Mouse (Mus musculus) lung, postnatal 0 days (tissue): Measurements from ENCODE around the gene Commd3. TPM values are rescaled to one million over a fixed set of nuclear protein-coding genes. Genes with fewer than 3 reads are reported as not detected.

ENCODE experiments used
- ATAC-seq: fragments of 200-750 bp; cut with Nextera tagmentation; 2 replicates; pipeline ENCODE4 v1.8.0; 2017; ENCODE audit warnings: moderate library complexity
- DNase-seq: peaks from one replicate; pipeline ENCODE4 v3.0.0-alpha.2; 2016; ENCODE audit warnings: low spot score
- H3K27ac ChIP-seq: fragments of 300-500 bp; sonication (generic); 2 replicates; pipeline ENCODE4 v1.5.1; 2014; ENCODE audit warnings: antibody characterized with exemption, mild to moderate bottlenecking, low read length, mixed read lengths
- H3K27me3 ChIP-seq: fragments of 300-500 bp; sonication (generic); replicated peaks from 2 replicates; pipeline ENCODE4 v1.6.1; 2014; ENCODE audit warnings: low read length, mixed read lengths; ENCODE audit not compliant: insufficient read depth
- H3K36me3 ChIP-seq: fragments of 300-500 bp; sonication (generic); 2 replicates; pipeline ENCODE4 v1.6.1; 2014; ENCODE audit warnings: low read length, mixed read lengths; ENCODE audit not compliant: insufficient read depth
- H3K4me1 ChIP-seq: fragments of 300-500 bp; sonication (generic); 2 replicates; pipeline ENCODE4 v1.6.1; 2014; ENCODE audit warnings: antibody characterized with exemption, low read depth, low read length, mixed read lengths; ENCODE audit not compliant: insufficient read depth
- H3K4me2 ChIP-seq: fragments of 300-500 bp; sonication (generic); replicated peaks from 2 replicates; pipeline ENCODE4 v1.6.1; 2014; ENCODE audit warnings: low read depth, mild to moderate bottlenecking, low read length, moderate library complexity, mixed read lengths
- H3K4me3 ChIP-seq: fragments of 300-500 bp; sonication (generic); 2 replicates; pipeline ENCODE4 v1.5.1; 2014; ENCODE audit warnings: low read depth, low read length
- H3K9ac ChIP-seq: fragments of 300-500 bp; sonication (generic); replicated peaks from 2 replicates; pipeline ENCODE4 v1.6.1; 2014; ENCODE audit warnings: low read depth, mild to moderate bottlenecking
- H3K9me3 ChIP-seq: fragments of 300-500 bp; sonication (generic); 2 replicates; pipeline ENCODE4 v1.6.1; 2016; ENCODE audit warnings: low read length, mixed read lengths
- CTCF ChIP-seq: IDR thresholded peaks from 2 replicates; pipeline ENCODE4 v1.5.1; 2016; ENCODE audit warnings: antibody characterized with exemption, mild to moderate bottlenecking
- EP300 ChIP-seq: IDR thresholded peaks from 2 replicates; pipeline ENCODE4 v1.6.1; 2016; ENCODE audit warnings: antibody characterized with exemption, mild to moderate bottlenecking, control low read depth
- WGBS: fragments of 180-500 bp; shearing (Covaris S2); extraction: QIAGEN DNeasy Blood & Tissue Kit; methylation state at CpG from one replicate; pipeline ENCODE4 v1.1.7; 2014; 5-methylcytosine and 5-hydroxymethylcytosine counted together
- polyA plus RNA-seq: library from polyadenylated mRNA; unstranded; fragments of >200 nt; fragmentation: Nextera tagmentation; extraction: Ambion mirVana; gene quantifications from 2 replicates; pipeline ENCODE4 v1.2.1, GENCODE M21; 2015

Commd3 gene
- 175 and 184 TPM in 2 replicates for polyA plus RNA-seq

DNA sequence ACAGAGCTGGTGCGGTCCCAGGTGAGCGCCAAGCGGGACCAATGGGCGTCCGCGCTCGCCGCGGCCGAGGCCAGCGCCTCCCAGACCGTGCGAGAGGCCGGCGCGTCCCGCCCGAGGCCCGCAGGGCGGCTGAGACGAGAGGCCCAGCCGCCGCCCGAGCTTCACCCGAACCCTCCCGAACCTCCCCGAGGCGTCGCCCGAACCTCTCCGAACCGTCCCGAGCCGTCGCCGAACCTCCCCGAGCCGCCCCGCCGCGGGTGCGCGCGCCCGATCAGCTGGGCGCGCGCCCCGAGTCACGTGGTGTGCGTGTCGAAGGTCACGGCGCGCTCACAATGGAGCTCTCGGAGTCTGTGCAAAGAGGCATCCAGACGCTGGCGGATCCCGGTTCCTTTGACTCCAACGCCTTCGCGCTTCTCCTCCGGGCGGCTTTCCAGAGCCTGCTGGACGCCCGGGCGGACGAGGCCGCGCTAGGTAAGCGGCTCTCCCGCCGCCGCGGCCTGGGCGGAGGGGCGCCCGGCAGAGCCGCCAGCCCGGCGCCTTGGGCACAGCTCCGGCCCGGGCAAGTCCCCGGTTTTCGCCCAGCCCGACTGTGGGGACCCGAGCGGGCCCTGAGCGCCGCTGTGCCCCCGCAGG lies at the start of gene Commd3:
Gene Commd3, plus strand, starts transcription at position 252 of the 633 bp plus-strand sequence.
- Histone ChIP-seq H3K27ac (peak within 1 kb of the TSS; percentile 95), H3K4me3 (peak within 1 kb of the TSS; percentile 81), H3K4me2 (peak within 1 kb of the TSS; percentile 84), H3K4me1 (no peaks in the 10 kb centered on the region), H3K9ac (peak within 1 kb of the TSS; percentile 96), H3K36me3 (no peaks in the 10 kb centered on the region), H3K27me3 (no peaks in the 10 kb centered on the region), H3K9me3 (no peaks in the 10 kb centered on the region)
- ATAC-seq (peak; percentile 91), DNase-seq (peak; percentile 96)
- TF ChIP-seq CTCF, result no peak
- no peak for TF ChIP-seq EP300
- under 1% methylated on average over 62 of the region's 91 CpGs for WGBS

DNA sequence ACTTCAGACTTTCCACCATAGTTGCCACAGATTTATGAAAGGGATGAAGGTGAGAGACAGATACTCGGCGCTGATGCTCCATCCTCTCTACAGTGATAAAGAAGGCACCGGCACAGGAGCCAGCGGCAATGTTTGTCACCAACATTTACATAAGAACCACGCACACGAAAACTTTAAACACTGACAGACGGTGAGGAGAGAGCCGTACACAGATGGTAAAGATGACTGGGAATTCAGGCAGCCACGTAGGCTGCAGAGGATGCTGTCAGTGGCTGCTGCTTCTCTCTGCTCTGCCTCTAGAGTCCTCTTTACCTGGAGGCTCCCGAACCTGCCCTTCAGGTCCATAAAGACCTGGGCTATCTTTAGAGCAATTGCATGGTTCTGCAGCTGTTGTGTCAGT lies 49.0 kb upstream of the Commd3 start:
- no peaks in the 10 kb centered on the region for H3K36me3 ChIP-seq
- H3K4me1 ChIP-seq, result no peaks in the 10 kb centered on the region
- H3K4me3 ChIP-seq, result no peak overlapping the region
- H3K4me2 ChIP-seq, result no peak overlapping the region
- no peak overlapping the region for H3K9ac ChIP-seq
- 61% methylated on average over 10 of the region's 10 CpGs for WGBS
- H3K27me3 ChIP-seq, result no peaks in the 10 kb centered on the region; the same call in 1 of the 2 replicates
- DNase-seq (no peak), ATAC-seq (no peak)
- H3K27ac ChIP-seq, result no peak overlapping the region
- TF ChIP-seq EP300, result no peak
- no peak for TF ChIP-seq CTCF
- no peaks in the 10 kb centered on the region for H3K9me3 ChIP-seq

DNA sequence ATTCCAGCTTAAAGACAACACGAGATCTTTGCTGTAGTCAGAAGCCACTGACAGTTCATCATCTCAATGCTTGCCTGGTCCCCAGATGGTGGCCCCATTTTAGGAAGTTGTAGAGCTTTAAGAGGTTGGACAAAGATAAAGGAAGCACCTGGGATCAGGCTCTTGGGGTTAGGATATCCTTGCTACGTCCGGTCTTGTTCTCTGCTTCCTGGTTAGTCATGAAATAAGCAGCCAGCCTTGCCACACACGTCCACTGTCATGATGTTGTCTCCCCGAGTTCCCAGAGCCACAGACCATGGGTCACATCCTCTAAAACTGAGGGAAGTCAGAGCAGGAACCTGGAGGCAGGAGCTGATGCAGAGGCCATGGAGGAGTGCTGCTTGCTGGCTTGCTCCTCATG lies 41.6 kb upstream of the Commd3 start:
- Histone ChIP-seq H3K27me3 (no peaks in the 10 kb centered on the region), H3K4me3 (no peak overlapping the region), H3K36me3 (no peaks in the 10 kb centered on the region), H3K27ac (no peak overlapping the region), H3K4me1 (no peaks in the 10 kb centered on the region), H3K9me3 (no peaks in the 10 kb centered on the region), H3K4me2 (no peak overlapping the region), H3K9ac (no peak overlapping the region)
- WGBS, result 53% methylated on average over 5 of the region's 5 CpGs
- TF ChIP-seq EP300 (no peak), CTCF (no peak)
- no peak for ATAC-seq
- no peak for DNase-seq

DNA sequence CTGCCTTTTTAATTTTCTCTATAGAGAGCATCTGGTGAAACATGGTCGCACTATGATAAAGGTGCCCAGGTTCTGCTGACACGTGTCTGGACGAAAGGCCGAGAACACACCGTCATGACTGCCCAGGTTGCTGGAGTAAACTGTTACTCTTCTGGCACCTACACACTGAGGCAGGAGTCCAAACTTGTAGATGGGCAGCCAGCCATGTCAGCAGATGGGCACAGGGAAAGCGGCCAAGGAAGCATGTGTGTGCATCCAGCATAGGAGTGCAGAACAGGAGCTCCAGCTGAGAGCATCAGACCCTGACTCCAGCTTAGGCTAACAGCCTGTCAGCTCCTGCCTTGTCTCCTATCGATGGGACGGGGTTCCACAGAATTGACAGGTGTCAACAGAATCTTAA lies 37.1 kb upstream of the Commd3 start:
- Histone ChIP-seq H3K4me3 (no peak overlapping the region), H3K27me3 (no peaks in the 10 kb centered on the region), H3K9ac (no peak overlapping the region), H3K4me1 (no peaks in the 10 kb centered on the region), H3K4me2 (no peak overlapping the region), H3K36me3 (no peaks in the 10 kb centered on the region), H3K9me3 (no peaks in the 10 kb centered on the region), H3K27ac (no peak overlapping the region)
- DNase-seq (no peak), ATAC-seq (no peak)
- WGBS, result 84% methylated on average over 8 of the region's 8 CpGs
- TF ChIP-seq EP300, result no peak
- no peak for TF ChIP-seq CTCF

DNA sequence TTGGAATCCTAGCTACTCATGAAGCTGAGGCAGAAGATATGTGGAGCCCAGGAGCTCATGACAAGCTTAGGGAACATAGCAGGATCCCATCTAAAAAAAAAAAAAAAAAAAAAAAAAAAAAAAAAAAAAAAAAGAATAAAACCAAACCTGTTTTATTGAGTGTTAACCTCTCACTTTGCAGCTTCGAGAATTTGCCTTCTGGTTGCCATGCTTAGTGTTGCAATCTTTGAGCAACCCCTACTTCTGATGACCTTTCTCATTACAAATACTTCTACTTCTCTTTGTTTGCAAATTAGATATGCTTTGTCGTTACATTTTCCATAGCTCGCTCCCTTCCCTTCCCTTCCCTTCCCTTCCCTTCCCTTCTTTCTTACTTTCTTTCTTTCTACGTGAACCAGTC lies 23.6 kb upstream of the Commd3 start:
- H3K4me2 ChIP-seq, result no peak overlapping the region
- H3K4me3 ChIP-seq, result no peak overlapping the region
- no peak overlapping the region for H3K27ac ChIP-seq
- H3K9ac ChIP-seq, result no peak overlapping the region
- H3K4me1 ChIP-seq, result no peaks in the 10 kb centered on the region
- TF ChIP-seq CTCF (no peak), EP300 (no peak)
- WGBS, result 40% methylated on average over 4 of the region's 4 CpGs
- DNase-seq, result no peak
- no peaks in the 10 kb centered on the region for H3K27me3 ChIP-seq
- H3K9me3 ChIP-seq, result no peaks in the 10 kb centered on the region
- no peaks in the 10 kb centered on the region for H3K36me3 ChIP-seq
- no peak for ATAC-seq

DNA sequence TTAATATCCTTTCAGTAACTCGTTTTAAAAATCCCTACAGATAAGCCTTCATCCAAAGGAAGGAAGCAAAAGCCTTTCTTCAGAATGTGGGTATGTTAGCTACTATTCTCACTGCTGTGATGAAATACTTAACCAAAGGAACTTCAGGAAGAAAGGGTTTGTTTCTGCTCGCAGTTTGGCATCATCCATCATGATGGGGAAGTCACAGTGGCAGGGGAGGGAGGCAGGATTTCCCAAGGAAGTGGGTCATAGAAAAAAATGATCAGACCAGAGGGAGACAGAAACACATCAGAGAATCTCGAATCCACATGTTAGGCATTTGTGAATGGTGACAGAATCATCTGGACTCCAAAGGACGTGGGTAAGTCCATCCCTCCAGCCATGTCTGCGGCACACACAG lies 17.4 kb upstream of the Commd3 start:
- TF ChIP-seq EP300, result 0 out of 2 replicates have a peak, but pooled peaks have one; percentile 23
- no peak for TF ChIP-seq CTCF
- WGBS, result 38% methylated on average over 5 of the region's 5 CpGs
- DNase-seq, result peak; percentile 6
- Histone ChIP-seq H3K9me3 (no peaks in the 10 kb centered on the region), H3K27ac (no peak overlapping the region), H3K27me3 (no peaks in the 10 kb centered on the region), H3K4me2 (no peak overlapping the region), H3K36me3 (no peaks in the 10 kb centered on the region), H3K4me1 (no peaks in the 10 kb centered on the region), H3K9ac (no peak overlapping the region), H3K4me3 (no peak overlapping the region)
- no peak for ATAC-seq
